Mouse (Mus musculus): ENCODE results near the gene Iqgap3.

Gene Iqgap3

DNA sequence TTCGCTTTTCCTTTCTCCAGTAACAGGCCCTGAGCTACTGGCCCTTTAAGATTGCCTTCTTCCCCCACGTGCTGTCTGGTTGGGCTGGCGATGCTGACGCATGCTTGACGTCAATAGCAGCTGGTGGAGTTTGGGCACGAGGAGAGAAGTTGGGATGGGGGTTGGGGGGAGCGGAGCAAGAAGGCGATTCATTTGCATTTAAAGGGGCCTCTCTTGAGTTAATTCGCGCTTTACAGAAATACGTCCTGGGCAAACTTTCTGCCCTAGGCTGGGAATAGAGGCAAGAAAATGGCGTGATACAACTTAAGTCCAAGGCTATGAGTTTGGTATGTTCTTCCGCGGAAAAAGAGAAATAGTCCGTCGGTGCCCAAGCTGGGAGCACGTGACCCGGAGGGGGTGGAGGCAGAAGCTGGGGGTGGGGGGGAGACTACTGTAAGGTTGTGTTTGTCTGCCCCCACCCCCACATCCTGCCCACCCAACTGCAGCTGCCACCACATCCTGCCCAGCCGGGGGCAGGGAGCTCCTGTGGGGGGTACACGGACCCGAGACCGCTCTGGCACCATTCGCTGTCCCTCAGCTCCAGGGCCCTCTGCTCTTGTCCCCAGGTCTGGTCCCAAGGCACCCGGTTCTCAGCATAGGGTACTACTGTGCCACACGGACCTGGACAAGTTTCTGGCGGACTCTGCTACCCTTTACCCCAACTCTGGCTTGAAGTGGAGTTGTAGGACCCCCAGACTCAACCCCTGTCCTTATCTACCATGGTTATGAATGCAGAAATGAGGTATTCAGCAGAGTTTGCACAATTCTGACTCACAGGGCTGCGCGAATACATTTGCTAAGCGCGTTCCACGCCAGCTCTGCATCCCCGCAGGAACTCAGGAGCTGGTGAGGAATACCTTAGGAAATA is 56.8 kb downstream of the Iqgap3 start:
- DNase-seq (ENCODE audit: low read depth, low spot score): peak; percentile 96

DNA sequence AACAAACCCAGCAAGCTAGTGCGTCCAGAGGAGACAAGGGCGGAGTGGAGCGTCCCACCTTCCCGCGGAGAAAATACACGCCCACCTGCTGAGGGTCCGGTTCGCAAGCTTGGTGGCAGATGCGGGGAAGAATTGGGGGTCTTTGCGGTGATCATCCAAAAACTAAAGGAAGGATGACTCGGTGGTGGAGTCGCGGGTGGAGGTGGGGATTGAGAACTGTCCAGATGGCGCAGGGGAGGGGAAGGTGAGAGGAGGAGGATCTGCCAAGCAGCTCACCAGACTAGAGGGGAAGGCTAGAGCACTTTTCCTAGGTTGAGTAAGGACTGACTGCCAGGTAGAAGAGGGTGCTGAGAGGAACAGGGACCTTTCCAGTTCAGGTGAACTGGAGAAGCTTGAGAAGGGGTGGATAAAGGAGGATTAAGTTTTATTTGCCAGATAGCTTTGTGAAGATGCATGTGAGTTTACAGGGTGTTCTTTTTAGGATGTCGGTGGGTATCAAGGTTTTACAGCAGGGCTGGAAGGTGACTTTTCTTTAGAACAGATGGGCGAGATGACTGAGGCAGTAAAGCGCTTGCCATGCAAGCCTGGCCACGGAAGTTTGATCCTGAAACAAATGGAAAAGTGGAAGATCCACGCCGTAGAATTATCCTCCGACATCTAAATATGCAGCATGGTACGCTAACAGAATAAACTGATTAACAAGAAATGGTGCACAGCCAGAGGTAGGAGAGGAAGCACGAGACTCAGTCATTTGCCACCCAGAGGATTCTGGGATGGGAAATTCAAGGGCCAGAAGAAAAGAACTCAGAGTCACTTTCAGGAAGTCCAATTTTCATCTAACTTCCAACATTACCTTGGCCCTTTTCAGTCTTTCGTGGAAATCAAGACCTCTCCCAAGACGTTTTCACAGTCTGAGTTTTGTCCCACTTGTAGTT is 57.7 kb downstream of the Iqgap3 start:
- peak; percentile 30 for DNase-seq (ENCODE audit: low read depth, low spot score)

DNA sequence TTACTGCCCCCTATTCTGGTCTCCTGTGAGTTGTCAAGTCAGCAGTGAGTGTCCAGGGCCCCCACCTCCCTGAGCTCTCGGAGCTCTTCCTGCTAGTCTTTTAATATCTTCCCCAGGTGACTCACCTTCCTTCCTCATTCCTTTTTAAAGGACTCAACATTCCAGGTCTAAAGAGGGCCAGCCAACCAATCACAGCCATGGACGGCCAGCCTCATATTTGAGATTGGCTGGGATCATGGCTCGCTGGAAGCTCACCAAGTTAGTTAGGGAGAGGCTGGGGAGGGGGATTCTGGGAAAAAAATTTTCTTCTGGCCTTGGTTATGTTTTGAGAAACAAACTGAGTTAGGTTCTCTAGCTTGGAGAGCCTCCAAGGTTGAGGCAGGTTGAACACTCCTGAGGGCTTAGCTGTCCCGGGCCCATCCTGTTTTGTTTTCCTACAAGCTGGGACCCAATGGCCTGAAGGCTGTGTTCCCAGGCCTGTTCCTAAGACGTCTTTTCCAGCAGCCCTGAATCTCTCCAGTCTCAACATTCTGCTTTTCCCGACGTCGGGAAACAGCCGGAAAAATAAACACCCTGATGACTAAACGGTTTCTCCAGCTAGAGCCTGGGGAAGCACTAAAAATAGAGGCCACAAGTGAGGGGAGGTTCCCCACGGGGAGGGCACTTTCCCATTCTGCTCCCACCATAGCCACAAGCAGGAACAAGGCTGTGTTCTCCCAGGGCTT is 58.6 kb downstream of the Iqgap3 start:
- DNase-seq (ENCODE audit: low read depth, low spot score): no peak

DNA sequence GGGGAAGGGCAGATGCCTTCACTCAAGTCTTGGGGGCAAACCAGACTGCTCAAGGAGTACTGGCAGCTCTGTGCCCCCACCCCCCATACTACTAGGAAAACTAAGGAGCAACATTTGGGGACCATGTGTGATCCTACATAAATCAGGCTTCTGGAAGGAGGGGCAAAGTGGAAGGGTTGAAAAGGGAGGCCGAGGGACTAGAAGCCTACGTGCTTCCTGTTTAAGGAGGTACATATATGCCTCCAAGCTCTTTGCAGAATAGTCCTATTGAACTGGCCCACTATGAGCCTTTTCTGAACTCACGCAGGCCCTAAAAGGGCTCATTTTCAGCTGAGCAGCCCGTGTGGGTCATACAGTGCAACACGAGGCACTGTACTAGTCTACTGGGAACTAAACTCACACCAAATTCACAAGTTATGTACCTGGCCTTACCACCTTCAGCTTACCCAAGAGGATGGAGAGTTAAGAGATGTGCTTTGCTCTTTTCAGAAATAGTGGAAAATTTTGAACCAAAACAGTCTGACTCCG is 59.2 kb downstream of the Iqgap3 start:
- DNase-seq (ENCODE audit: low read depth, low spot score): no peak

DNA sequence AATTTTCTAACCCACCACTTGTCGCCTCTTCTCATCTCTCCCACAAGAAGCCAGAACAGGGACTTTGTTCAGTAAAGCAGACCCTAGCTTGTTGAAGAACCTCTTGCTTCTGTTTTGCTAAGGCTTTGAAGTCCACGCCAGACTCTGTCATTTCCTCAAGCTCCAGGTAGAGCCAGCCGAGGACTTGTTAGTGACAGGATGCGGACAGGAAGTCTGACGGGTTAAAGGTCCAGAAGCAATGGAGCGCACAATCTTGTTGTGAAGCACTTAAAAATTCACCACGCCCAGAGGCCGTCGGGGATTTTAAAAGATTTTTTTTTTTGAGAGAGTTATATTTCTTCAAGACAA is 59.6 kb downstream of the Iqgap3 start:
- no peak for DNase-seq (ENCODE audit: low read depth, low spot score)

DNA sequence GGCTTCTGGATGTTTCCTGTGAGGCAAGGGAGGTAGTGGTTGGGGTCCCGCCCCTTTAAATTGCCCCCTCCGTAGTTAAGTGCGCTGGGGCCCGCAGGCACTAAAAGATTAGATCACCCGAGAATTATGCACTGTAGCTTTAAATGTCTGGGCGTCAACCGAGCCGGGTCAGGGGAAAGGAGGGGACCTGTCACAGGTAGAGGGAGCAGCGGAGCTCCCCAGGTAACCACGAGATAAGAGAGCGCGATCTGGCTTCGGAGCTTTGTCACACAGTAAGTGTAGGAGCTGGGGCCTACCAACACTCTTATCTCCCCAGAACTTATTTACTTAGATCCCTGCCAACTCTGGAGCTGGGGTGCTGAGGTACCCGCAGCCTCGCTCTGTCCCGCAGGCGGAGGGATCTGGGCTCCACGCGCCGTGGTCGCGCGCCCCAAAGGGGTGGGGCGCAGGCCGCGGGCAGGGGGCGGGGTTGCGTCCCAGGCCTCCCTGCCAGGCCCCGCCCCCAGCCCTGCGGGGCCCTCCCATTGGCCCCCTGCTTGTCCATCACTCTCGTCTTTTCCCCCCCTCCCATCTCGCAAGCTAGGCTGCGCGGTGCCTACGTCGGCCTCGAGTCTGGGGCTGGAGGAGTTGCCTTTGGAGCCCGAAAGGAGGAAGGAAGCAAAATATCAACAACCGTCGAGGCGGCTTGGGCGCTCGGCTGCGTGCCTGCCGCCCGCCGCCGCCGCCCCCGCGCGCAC is 60.2 kb downstream of the Iqgap3 start, which contains the start of gene Mef2d:
TSS of gene Mef2d (plus strand) at position 586 of the 737 bp plus-strand sequence.
- DNase-seq (ENCODE audit: low read depth, low spot score): peak; percentile 97

DNA sequence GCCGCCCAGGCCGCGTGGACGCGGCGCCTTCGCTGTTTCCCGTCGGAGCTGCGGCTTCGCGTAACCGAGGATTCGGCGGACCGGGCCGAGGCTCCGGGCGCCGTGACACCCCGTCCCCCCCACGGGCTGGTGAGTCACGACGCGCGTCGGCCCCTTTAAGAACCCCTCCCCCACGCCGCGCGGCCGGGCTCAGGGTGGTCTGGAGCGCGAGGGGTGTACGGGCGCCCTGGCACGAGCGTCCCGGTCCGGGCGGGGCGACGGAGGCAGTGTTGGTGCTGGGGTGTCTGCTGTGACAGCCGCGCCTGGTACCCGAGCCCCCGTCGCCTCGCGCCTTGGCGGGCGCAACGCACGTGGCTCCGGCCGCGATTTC is 60.8 kb downstream of the Iqgap3 start:
- no peak for DNase-seq (ENCODE audit: low read depth, low spot score)

DNA sequence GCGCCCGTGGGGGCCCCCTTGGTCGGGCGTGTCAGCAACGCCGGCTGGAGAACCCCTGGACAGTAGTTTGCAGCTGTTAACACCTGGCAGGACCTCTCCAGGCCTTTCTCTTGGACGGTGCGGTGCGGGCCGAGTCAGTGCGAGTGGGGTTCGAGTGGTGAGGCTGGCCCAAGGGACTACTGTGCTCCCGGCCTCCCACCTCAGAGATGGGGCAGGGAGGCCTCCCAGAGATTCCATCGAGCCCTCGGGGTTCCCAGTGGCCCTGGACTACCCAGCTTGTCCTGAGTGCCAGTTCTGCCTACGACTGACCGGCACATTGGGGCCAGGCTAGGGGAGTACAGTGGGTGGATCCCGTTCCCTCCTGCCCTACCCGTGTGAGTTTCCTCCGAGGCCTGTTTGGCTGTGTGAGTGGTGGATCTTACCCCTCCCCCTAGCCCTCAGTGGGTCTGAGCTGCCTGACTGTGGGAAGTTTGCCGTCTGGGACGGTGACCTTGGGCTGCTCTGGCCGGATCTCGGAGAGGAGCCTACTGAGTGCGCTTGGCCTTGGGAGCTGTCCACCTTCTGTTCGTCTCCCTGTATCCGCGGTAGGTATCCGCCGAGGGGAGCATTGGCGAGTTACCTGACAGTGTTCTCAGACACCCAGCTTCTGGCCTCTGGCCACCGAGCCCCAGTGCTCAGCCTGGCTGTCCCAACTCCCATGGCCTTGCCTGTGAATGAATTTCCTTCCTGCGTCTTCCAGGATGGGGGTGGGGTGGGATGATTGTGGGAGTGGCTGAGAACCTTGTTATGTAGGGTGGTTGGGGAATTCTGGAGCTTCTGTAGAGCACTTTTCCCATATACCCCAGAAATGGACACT is 61.4 kb downstream of the Iqgap3 start:
- peak; percentile 81 for DNase-seq (ENCODE audit: low read depth, low spot score)

DNA sequence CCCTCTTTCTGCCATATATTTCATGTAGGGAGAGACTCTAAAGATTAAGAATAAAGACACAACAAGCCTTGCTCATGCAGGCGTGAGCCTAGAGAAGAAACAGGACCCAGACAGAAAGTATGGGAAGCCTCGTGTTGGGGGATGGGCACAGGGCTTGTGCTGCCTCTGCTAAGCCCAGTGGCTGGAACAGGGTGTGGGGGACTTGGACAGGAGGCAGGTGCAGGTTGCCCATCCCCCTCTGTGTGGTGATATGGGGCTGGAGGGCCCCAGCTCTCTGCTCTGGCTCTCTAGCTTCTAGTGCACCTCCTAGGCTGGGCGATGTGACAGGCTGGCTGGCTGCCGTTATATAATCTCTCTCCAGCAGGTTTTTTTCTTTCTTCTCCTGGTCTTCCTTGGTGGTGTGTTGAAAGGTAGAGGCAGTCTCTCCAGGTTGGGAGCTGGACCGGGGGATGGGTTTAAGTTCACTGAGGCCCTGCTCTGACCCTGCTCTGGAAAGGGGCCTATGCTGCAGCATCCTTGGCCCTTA is 62.3 kb downstream of the Iqgap3 start:
- DNase-seq (ENCODE audit: low read depth, low spot score): peak; percentile 67

DNA sequence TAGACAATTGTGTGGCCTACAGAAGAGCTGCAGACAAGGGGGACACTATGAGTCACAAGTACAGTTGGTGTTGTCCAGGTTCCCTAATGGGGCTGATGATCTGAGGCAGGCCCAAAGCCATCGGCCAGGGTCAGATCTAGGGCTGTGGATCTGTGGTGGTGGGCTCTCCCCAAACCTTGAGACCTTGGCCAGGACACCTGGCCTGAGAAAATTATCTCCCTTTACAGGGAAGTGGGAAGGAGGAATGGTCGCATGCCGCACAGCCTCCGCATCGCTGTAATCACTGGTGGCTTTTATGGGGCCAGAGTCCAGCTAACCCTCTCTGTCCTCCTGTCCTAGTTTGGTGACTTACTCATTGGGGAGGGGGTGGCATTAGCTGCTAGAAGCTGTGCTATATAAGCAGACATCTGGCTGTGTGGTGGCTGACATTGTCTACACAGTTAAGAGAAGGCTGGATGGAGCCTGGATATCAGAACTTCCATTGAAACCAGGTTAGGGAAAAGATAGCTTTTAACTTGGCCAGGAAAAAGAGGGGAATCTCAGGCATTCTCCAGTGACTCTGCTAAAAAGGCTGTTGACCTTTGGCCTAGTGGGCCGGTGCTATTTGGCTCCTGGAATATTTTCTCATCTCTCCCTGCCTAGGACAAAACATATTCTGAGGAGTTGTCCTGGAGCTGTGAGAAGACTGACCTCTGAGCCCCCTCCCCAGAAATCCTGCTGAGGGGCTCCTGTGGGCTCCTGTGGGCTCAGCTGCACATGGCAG is 63.1 kb downstream of the Iqgap3 start:
- no peak for DNase-seq (ENCODE audit: low read depth, low spot score)

DNA sequence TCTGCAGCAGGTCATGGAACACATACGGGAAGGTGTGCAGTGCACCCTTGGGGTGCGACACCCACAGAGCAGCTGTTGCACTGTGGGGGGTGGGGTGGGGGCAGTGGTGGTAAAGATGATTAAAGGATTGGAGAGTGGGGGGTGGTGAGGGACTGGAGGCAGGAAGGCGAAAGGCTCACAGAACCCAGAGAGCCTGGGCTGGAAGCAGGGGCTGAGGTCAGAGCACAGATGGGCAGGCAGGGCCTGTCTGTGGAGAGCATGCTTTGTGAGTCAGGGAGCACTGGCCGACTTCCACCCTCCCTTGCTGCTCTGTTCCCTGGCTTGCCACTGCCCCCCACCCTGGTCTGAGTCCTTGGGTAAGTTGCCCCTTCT is 63.6 kb downstream of the Iqgap3 start:
- no peak for DNase-seq (ENCODE audit: low read depth, low spot score)

DNA sequence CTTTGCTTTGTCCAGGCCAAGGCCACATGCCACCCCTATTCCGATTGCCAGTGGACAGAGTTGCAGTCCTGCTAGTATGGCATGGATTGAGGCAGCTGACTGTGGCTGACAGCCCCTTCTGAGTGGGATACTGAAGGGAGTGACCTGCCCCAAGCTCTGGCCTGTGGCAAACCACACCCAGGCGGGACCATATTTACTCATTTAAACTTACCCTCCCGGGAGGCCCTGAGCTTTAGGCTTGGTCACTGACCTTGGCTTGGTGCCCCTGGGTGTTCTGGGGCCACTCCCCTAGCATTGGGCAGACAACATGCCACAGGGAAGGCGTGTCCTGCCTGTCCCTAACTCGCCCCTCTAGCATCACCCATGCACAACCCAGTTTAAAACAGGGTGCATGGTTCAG is 64.2 kb downstream of the Iqgap3 start:
- no peak for DNase-seq (ENCODE audit: low read depth, low spot score)

DNA sequence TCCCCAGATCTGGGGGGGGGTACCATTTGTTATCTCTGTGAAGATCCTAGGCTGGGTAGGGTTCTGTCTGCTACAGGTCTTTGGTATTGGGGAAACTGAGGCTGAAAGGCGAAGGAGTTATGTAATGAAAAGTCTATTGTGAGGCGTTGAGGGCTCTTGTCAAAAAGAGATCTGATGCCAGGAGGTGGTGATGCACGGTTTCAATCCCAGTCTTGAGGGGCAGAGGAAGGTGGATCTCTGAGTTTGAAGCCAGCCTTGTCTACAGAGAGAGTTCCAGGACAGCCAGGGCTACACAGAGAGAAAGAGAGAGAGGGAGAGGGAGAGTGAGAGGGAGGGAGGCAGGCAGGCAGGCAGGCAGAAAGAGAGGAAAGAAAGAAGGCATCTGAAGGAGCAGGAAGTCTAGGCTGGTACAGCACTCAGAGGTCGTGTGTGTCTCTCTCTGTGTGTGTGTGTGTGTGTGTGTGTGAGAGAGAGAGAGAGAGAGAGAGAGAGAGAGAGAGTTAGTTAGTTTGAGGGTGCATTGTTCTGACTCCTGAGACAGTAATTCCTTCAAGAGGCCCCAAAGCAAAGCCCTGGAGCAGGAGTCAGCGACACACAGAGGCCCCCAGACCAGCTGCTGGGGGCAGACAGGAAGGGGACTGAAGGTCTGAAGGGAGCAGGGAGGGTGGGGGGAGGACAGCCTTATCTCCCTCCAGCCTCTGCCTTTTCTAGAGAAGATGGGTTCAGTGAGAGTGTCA is 64.8 kb downstream of the Iqgap3 start:
- no peak for DNase-seq (ENCODE audit: low read depth, low spot score)

DNA sequence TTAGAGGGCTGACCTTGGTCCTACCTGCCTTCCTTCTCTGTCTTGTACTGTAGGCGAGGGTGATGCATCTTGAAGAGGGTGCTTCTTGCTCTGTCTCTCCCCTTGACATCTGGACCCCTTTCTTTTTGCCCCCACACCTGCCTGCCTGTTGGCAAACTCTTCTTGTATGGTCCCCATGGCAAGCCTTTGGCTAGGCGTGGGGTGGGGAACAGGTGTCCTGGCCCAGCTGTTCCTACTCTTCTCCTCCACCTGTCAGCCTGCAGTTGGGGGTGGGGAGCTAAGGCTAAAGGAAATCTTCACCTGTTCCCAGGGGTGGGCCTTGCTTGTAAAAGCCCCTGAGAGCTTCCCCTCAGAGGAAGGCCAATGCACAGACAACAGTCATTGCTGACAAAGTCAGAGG is 65.7 kb downstream of the Iqgap3 start:
- no peak for DNase-seq (ENCODE audit: low read depth, low spot score)

DNA sequence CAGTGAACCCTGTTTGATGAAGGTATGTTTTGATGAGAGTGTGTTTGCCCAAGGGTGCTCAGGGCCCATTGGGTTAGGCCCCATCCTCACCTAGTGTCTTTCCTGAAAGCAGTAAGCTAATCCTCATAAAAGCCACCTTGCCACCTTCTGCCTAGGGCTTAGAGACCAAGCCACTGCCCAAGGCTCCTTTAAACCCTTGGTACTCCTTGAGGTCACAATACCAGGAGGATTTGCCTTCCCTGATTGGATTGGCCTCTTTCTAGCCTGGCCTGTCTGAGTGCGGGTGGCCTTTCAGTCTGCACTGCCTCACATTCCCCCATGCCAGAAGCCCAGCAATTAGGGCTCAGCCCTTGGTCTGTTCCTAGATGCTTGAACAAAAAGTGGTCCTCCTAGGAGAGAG is 66.1 kb downstream of the Iqgap3 start:
- no peak for DNase-seq (ENCODE audit: low read depth, low spot score)

DNA sequence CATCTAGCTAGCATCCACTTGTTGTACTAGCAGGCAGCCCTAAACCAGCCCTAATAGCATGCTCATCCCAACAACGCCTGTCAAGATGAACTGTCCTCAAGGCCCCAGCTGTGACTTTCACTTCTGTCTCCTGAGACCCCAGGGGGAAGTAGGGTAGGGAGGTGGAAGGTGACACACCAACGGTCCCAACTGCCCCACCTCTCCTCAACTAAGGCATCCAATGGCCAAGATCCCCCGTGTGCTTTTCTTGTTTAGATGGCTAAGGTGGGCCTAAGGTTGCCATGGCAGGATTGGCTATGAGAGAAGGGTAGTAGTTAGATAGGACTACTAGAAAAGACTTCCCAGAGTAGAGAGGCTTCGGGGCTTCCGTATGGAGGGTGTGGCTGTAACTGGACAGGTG is 66.6 kb downstream of the Iqgap3 start:
- no peak for DNase-seq (ENCODE audit: low read depth, low spot score)

DNA sequence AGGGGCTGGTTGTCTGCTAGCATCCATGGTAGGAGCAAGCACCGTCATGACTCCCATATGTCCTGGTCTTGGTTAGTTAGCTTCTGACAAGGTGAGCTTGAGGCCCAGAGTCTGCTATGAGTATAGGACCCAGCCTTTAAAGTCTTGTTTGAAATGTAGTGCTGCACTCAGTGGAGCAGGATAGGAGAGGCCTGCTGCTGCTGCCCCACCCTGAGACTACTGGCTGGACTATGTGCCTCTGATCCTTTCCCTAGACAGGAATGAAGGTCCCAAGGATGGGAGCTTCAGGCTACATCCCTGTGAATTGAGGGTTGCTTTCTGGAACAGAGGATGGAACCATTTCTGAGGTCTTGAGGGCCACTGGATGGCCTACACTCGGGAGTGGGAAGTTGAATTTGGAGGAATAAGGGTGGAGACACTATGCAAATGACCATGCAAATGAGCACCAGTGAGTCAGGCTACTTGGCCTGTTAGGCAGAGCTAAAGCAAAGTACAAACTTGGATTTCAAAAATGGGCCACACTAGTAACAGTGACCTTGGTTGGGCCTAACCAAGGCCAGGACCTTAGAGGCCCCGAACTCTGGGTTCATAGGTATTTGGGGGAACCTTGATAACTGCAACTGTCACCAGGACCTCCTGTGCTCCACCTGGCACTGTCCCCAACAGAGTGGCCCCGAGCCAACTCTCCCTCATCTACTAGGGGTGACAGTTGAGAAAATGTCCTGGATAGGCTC is 67.2 kb downstream of the Iqgap3 start:
- DNase-seq (ENCODE audit: low read depth, low spot score): peak; percentile 43

DNA sequence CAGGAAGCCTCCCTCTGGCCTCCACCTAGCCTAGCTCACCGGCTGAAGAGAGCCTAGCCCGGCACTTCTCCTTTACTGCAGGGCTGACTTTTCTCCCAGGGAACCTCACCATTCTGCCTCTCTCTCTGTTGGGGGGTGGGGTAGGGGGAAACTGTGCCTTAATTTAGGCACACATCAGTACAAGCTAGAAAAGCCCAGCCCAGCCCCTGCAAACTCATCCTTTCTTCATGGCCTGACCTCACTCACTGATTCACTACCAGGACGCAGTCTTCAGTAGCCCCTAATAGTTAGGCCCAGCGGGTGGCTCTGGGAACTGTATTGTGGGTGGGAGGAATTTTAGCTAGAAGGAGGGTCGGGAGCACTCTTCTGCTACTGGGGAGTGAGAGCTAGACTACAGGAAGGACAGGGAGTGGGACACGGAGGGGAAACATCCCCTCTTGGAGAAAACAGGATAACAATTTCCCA is 67.8 kb downstream of the Iqgap3 start:
- DNase-seq (ENCODE audit: low read depth, low spot score): no peak
